Mouse (Mus musculus): ENCODE data around the gene Tas2r130. TPM values are rescaled to one million over a fixed set of nuclear protein-coding genes. Genes with fewer than 3 reads are reported as not detected.

Gene Tas2r130
- not detected in 2 replicates for polyA plus RNA-seq (2012; rRNA removed)

GRCm38 (mm10) chr6:131630812-131631211 lies at the start of gene Tas2r130:
Gene Tas2r130, minus strand, starts transcription at chr6:131630912.

GRCm38 (mm10) chr6:131678786-131679185 lies 48.1 kb upstream of the Tas2r130 start, which contains the start of gene Tas2r106:
Gene Tas2r106, minus strand, starts transcription at chr6:131678886.

GRCm38 (mm10) chr6:131660049-131660448 lies 29.3 kb upstream of the Tas2r130 start, which contains the start of gene Tas2r107:
Gene Tas2r107, minus strand, starts transcription at chr6:131660149.

Other genes with a start within 250 kb of the Tas2r130 start
- 124 and 161 TPM in 2 replicates for gene Ybx3, start 242.4 kb downstream of the Tas2r130 start, polyA plus RNA-seq (2012; rRNA removed)
- gene 5430401F13Rik, start 144.5 kb downstream of the Tas2r130 start, polyA plus RNA-seq (2012; rRNA removed) = not detected in 2 replicates
- gene Gm6619, start 144.5 kb downstream of the Tas2r130 start, polyA plus RNA-seq (2012; rRNA removed) = not detected in 2 replicates
- not detected in 2 replicates for gene Tas2r107, start 29.2 kb upstream of the Tas2r130 start, polyA plus RNA-seq (2012; rRNA removed)
- not detected in 2 replicates for gene Tas2r106, start 48.0 kb upstream of the Tas2r130 start, polyA plus RNA-seq (2012; rRNA removed)
- gene Tas2r104, start 54.8 kb upstream of the Tas2r130 start, polyA plus RNA-seq (2012; rRNA removed) = not detected in 2 replicates
- not detected in 2 replicates for gene Tas2r105, start 56.6 kb upstream of the Tas2r130 start, polyA plus RNA-seq (2012; rRNA removed)
- gene Tas2r114, start 59.2 kb upstream of the Tas2r130 start, polyA plus RNA-seq (2012; rRNA removed) = not detected in 2 replicates

Data from central nervous system, embryonic 11.5 days (tissue).